Mouse (Mus musculus) liver, postnatal 0 days (tissue): Measurements from ENCODE around the gene Ptpn13. TPM values are rescaled to one million over a fixed set of nuclear protein-coding genes. Genes with fewer than 3 reads are reported as not detected.
A peak's percentile ranks its signal among the peaks of the same experiment; 100 is the strongest.

Experiments used
- ATAC-seq: fragments of 200-750 bp; cut with Nextera tagmentation; 2 replicates; pipeline ENCODE4 v1.8.0; 2017; ENCODE audit warnings: mild to moderate bottlenecking, moderate library complexity
- DNase-seq: peaks from one replicate; pipeline ENCODE4 v3.0.0-alpha.2; 2016
- H3K27ac ChIP-seq: fragments of 300-500 bp; sonication (generic); 2 replicates; pipeline ENCODE4 v1.5.1; 2014; ENCODE audit warnings: antibody characterized with exemption, moderate library complexity, mild to moderate bottlenecking, low read depth
- H3K27me3 ChIP-seq: fragments of 300-500 bp; sonication (generic); 2 replicates; pipeline ENCODE4 v1.6.1; 2014; ENCODE audit warnings: low read length, control low read depth, mixed read lengths; ENCODE audit not compliant: insufficient read depth
- H3K36me3 ChIP-seq: fragments of 300-500 bp; sonication (generic); replicated peaks from 2 replicates; pipeline ENCODE4 v1.6.1; 2014; ENCODE audit warnings: mild to moderate bottlenecking, control low read depth, low read length, moderate library complexity, mixed read lengths; ENCODE audit not compliant: insufficient read depth
- H3K4me1 ChIP-seq: fragments of 300-500 bp; sonication (generic); 2 replicates; pipeline ENCODE4 v1.6.1; 2014; ENCODE audit warnings: antibody characterized with exemption, mild to moderate bottlenecking, control low read depth; ENCODE audit not compliant: insufficient read depth
- H3K4me2 ChIP-seq: fragments of 300-500 bp; sonication (generic); 2 replicates; pipeline ENCODE4 v1.6.1; 2014; ENCODE audit warnings: low read depth, mild to moderate bottlenecking, low read length, moderate library complexity, mixed read lengths
- H3K4me3 ChIP-seq: fragments of 300-500 bp; sonication (generic); 2 replicates; pipeline ENCODE4 v1.5.1; 2014; ENCODE audit warnings: low read depth, low read length
- H3K9ac ChIP-seq: fragments of 300-500 bp; sonication (generic); replicated peaks from 2 replicates; pipeline ENCODE4 v1.6.1; 2014; ENCODE audit warnings: mild to moderate bottlenecking, moderate library complexity
- H3K9me3 ChIP-seq: fragments of 300-500 bp; sonication (generic); 2 replicates; pipeline ENCODE4 v1.6.1; 2016; ENCODE audit warnings: mild to moderate bottlenecking, control low read depth, low read length, mixed read lengths
- CTCF ChIP-seq: sonication (generic); IDR thresholded peaks from 2 replicates; pipeline ENCODE4 v1.5.1; 2016; ENCODE audit warnings: antibody characterized with exemption, low read depth
- EP300 ChIP-seq: IDR thresholded peaks from 2 replicates; pipeline ENCODE4 v1.6.1; 2016; ENCODE audit warnings: antibody characterized with exemption, low read depth, mild to moderate bottlenecking
- WGBS: fragments of 180-500 bp; shearing (Covaris S2); extraction: QIAGEN DNeasy Blood & Tissue Kit; methylation state at CpG from one replicate; pipeline ENCODE4 v1.1.7; 2014; ENCODE audit not compliant: insufficient replicate concordance; 5-methylcytosine and 5-hydroxymethylcytosine counted together
- polyA plus RNA-seq: library from polyadenylated mRNA; unstranded; fragments of >200 nt; fragmentation: Nextera tagmentation; extraction: Ambion mirVana; gene quantifications from 2 replicates; pipeline ENCODE4 v1.2.1, GENCODE M21; 2015

The Ptpn13 gene
- polyA plus RNA-seq, 1 experiment from 2014 or later: 0.38 TPM

DNA sequence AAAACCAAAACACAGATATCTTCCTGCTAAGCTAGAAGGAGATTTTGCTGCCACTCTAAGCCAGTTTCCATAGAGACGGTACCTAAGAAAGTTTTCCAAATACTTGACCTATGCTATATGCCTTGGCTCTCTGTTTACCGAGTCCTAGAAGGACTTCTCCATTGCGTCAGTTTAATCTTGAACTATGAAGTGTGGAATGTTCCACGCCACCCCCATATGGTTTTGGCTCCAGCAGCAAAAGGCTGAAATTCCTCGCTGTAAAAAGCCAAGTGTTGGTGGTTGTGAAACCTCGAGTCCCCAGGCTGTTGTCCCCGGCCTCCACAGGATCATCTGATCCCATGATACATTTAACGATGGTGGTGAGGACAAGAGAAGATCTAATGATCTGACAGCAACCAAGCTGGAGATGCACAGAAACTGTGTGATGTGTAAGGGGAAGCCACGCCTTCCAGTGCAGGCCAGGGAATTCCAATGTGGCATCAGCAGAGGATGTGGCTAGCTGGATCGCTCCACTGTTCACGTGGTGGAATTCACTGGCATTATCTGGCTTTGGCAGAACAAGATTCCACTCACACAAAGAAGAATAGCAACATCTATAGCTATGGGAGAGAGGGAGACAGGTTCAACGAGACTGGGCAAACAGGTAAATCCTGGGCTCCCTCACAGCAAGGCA, 195.4 kb downstream of the Ptpn13 start:
- TF ChIP-seq EP300: no peak
- no peak for TF ChIP-seq CTCF

GRCm38 (mm10) chr5:103622321-103622720, 197.3 kb downstream of the Ptpn13 start:
- Histone ChIP-seq H3K27me3 (no peaks in the 10 kb centered on the region), H3K9me3 (no peaks in the 10 kb centered on the region), H3K4me3 (no peak overlapping the region), H3K27ac (no peak overlapping the region), H3K4me1 (no peaks in the 10 kb centered on the region), H3K4me2 (no peak overlapping the region), H3K9ac (no peak overlapping the region), H3K36me3 (no peaks in the 10 kb centered on the region)
- WGBS: 76% methylated on average over 5 of the region's 5 CpGs
- ATAC-seq (no peak), DNase-seq (no peak)
- no peak for TF ChIP-seq EP300
- no peak for TF ChIP-seq CTCF

More for the DNA sequence above, 195.4 kb downstream of the Ptpn13 start:
- no peaks in the 10 kb centered on the region for H3K27me3 ChIP-seq
- 69% methylated on average over 12 of the region's 12 CpGs for WGBS
- H3K9ac ChIP-seq: no peak overlapping the region
- no peak overlapping the region for H3K4me3 ChIP-seq
- H3K27ac ChIP-seq: no peak overlapping the region
- H3K4me2 ChIP-seq: no peak overlapping the region
- no peaks in the 10 kb centered on the region for H3K36me3 ChIP-seq
- H3K4me1 ChIP-seq: no peaks in the 10 kb centered on the region
- DNase-seq (no peak), ATAC-seq (no peak)
- no peaks in the 10 kb centered on the region for H3K9me3 ChIP-seq

DNA sequence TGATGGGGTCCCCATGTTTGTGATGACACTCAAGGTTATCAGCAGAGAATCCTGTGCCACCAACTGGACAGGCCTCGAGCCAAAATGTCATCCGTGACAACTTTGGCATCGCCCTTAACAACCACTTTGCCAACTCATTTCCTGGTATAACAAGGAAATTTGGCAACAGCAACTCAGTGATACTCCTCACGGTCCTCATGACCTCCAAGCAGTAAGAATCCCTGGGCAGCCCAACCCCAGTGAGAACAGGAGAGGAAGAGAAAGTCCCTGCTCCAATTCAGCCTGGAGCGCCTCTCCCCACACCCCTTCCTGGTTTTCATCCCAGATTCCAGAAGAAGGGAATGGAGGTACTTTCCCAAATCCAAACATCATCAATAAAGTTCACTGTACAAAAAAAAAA, 199.8 kb downstream of the Ptpn13 start:
- WGBS: 71% methylated on average over 5 of the region's 5 CpGs
- no peak for TF ChIP-seq CTCF
- TF ChIP-seq EP300: no peak

GRCm38 (mm10) chr5:103628499-103628898, 203.5 kb downstream of the Ptpn13 start:
- no peaks in the 10 kb centered on the region for H3K36me3 ChIP-seq
- H3K9ac ChIP-seq: no peak overlapping the region
- TF ChIP-seq EP300 (no peak), CTCF (no peak)
- WGBS: 68% methylated on average over 6 of the region's 6 CpGs
- peaks cover 9% of the 10 kb centered on the region; the same call in 1 of the 2 replicates for H3K4me1 ChIP-seq
- H3K27ac ChIP-seq: peak overlapping the region; percentile 41; the same call in 1 of the 2 replicates
- no peak overlapping the region for H3K4me2 ChIP-seq
- no peaks in the 10 kb centered on the region for H3K9me3 ChIP-seq
- DNase-seq: no peak
- H3K27me3 ChIP-seq: no peaks in the 10 kb centered on the region
- ATAC-seq: no peak
- no peak overlapping the region for H3K4me3 ChIP-seq

More for the DNA sequence above, 199.8 kb downstream of the Ptpn13 start:
- Histone ChIP-seq H3K4me3 (no peak overlapping the region), H3K9me3 (no peaks in the 10 kb centered on the region), H3K4me2 (no peak overlapping the region), H3K36me3 (no peaks in the 10 kb centered on the region), H3K27ac (no peak overlapping the region), H3K27me3 (no peaks in the 10 kb centered on the region), H3K9ac (no peak overlapping the region), H3K4me1 (peaks cover 6% of the 10 kb centered on the region; the same call in 1 of the 2 replicates)
- no peak for ATAC-seq
- no peak for DNase-seq

GRCm38 (mm10) chr5:103629111-103629764, 204.2 kb downstream of the Ptpn13 start, which contains the start of gene Slc10a6:
Gene Slc10a6 (minus strand): TSS chr5:103629403.
- ATAC-seq (peak; percentile 90), DNase-seq (peak; percentile 64)
- no peak within 1 kb of the TSS for H3K4me3 ChIP-seq
- no peaks in the 10 kb centered on the region for H3K9me3 ChIP-seq
- H3K4me1 ChIP-seq: peaks cover 9% of the 10 kb centered on the region; the same call in 1 of the 2 replicates
- no peak within 1 kb of the TSS for H3K4me2 ChIP-seq
- H3K9ac ChIP-seq: no peak within 1 kb of the TSS
- H3K27me3 ChIP-seq: no peaks in the 10 kb centered on the region
- WGBS: 63% methylated on average over 17 of the region's 17 CpGs
- no peaks in the 10 kb centered on the region for H3K36me3 ChIP-seq
- peak within 1 kb of the TSS; percentile 51 for H3K27ac ChIP-seq
- TF ChIP-seq CTCF (no peak), EP300 (peak; percentile 83)

DNA sequence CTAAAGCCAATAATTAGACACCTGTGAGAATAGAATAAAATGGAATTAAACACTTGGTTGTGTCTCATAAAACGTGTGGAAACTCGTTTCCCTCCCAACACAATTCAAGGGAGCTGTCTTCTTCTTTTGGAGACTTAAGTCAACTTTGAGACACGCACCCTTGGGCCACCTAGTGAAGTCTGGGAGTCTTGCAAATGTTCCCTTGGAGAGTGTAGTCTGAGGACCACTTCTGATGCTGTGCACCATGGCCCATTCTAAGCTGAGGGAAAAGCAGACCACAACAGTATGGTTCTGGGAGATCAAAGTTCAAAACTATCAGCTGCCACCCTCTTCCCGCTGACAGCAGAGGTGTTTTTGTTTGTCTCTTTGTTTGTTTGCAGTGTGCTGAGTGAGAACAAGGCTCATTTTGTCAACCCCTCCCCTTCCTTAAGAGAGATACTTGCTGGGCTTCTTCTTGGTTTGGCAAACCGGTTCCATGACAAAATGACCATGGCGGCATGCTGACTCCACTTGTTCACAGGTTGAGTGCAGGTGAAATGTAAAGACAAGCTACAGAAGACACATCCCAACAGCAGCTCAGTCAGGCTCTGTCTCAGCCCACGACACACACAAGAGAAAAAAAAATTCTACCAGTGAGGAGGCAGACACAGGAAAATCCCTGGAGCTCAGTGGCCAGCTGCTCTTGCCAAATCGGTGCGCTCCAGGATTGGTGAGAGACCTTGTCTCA, 205.0 kb downstream of the Ptpn13 start:
- Histone ChIP-seq H3K27me3 (no peaks in the 10 kb centered on the region), H3K4me1 (peaks cover 9% of the 10 kb centered on the region; the same call in 1 of the 2 replicates), H3K27ac (peak overlapping the region; percentile 51; the same call in 1 of the 2 replicates), H3K36me3 (no peaks in the 10 kb centered on the region), H3K4me2 (no peak overlapping the region), H3K4me3 (no peak overlapping the region), H3K9ac (no peak overlapping the region), H3K9me3 (no peaks in the 10 kb centered on the region)
- ATAC-seq (no peak), DNase-seq (no peak)
- no peak for TF ChIP-seq EP300
- no peak for TF ChIP-seq CTCF
- 67% methylated on average over 9 of the region's 9 CpGs for WGBS
